Mouse (Mus musculus) embryo, embryonic 11.5 days (tissue): Measurements from ENCODE around the gene Ywhag.

Experiments
- DNase-seq: peaks from one replicate; pipeline ENCODE4 v3.0.0-alpha.2; 2012; ENCODE audit warnings: low read depth, low spot score

Gene Ywhag

GRCm38 (mm10) chr5:135951660-135952059, 17.2 kb upstream of the Ywhag start:
- no peak for DNase-seq

GRCm38 (mm10) chr5:135950710-135951412, 16.4 kb upstream of the Ywhag start:
- no peak for DNase-seq

- DNase-seq, result no peak
Measured at GRCm38 (mm10) chr5:135946621-135947020, 12.2 kb upstream of the Ywhag start.

GRCm38 (mm10) chr5:135945916-135946408, 11.5 kb upstream of the Ywhag start:
- no peak for DNase-seq

GRCm38 (mm10) chr5:135942710-135943109, 8.3 kb upstream of the Ywhag start:
- DNase-seq, result no peak

DNA sequence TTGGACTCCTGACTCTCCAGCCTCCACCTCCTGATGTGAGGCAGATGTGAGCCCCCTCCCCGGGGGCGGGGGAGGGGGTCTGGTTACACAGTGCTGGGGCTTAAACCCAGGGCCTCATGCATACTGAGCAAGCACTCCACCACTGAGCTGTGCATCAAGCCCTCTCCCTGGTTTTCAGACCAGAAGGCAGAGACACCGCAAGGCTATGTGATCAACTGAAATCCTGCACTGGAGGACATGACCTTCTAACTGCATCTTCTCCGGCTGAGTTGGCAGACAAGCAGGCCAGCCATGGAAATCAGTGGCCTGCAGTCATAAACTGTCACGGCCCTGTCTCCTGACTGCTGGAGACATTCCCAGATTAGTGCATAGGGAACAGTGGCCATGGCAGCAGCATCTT, 6.2 kb upstream of the Ywhag start:
- no peak for DNase-seq

GRCm38 (mm10) chr5:135935641-135936190, 1.3 kb upstream of the Ywhag start:
- DNase-seq, result no peak

GRCm38 (mm10) chr5:135935176-135935523, 734 bp upstream of the Ywhag start:
- no peak for DNase-seq

DNA sequence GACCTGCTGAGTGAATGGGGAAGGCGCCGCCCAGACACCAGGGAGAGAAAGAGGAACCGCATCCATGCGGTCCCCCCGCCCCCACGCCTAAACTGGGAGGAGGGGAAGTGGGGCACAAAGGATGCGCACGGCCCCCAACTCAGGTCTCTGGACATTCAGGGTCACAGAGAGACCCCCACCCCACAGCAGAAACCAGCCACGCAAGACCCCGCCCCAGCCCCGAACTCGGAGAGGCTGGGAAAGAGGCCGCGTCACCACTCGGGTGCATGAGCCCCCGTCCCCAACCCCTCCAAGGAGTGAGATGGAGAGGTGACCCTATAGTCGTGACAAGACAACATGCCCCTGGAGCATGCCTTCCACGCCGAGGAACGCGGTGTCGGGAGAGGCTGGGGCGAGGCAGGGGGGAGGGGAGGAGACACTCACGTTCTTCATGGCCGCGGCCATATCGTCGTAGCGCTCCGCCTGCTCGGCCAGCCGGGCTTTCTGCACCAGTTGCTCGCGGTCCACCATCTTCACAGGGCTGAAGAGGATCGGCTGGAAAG, 445 bp downstream of the Ywhag start:
- peak; percentile 40 for DNase-seq

DNA sequence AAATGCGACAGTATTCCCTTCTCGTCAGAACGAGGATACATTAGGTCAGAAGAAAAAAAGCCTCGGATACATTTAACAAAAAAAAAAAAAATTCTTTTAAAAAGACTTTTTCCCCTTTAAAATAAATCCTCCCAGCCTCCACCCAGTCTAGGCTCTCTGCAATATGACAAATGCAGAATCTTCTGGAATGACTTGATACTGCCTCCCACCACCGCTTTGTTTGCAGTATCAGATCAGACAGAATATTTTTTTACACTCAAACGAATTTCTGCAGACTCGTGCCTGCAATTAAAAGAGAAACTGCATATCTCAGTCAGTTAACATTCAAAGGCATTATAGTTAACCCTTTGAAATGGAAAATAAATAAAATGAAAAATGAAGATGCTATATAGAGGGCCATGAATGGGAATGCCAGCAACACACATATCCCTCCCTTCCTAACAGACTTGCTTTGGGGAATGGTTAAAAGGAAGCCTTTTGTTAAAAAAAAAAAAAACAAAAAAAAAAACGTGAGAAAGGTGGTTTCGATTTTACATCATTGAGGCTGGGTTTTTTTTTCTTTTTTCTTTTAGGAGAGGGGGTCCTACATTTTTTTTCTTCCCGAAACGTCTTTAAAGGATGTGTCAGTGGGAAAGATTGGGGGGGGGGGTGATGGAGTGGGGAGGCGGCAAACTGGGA, 1.1 kb downstream of the Ywhag start:
- DNase-seq, result no peak

DNA sequence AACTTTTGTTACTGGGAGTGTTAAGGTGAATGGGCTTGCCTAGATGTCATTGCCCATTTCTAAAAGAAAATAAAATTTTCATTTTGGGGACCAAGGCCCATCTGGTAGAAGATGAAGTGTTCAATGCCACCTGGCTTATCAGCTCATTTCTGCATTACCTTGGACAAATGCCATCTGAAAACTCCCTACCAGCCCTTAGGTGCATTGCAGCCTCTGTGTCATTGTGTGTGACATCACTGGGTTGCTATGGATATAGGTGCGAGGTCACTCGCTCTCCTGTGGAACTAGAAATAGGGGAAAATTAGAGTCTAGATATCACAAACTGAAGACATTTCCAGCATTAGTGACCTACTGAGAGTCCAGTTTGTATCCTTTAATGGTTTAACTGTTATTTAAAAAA, 2.1 kb downstream of the Ywhag start:
- DNase-seq, result no peak

GRCm38 (mm10) chr5:135931526-135931925, 2.9 kb downstream of the Ywhag start:
- no peak for DNase-seq

DNA sequence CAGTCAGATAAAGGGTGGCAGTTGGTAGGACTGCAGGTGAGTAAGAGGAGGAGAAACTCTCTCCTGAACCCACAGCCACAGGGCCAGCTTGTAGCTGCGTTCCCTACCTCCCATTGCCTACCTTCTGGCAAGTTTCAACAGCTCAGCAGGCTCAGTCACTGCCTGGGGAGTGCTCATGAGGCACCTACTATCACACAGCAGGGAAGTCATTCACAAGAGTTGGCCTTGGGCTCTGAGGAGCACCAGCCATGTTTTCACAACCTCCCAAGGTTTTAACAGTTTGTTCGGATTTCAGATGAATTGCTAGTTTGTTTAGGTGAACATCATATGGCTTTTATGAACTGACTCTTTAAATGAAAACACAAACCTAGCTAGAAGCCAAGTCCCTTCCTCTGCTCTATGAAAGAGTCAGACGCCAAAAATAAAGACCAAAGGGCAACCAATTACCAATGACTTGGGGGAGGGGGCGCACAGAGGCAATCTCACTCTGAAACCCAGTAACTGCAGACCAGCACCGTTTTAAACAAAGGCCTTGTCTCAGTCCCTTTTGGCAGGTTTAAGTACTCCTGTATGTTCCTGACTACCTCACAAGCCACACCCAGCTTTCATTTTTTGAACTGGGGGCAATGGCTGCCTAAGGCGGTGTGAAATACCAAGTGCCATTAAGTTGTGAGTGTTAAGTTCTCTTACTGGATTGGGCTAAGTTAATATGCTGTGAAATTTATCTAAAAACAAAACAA, 4.6 kb downstream of the Ywhag start:
- DNase-seq, result no peak

GRCm38 (mm10) chr5:135923901-135924300, 10.5 kb downstream of the Ywhag start:
- DNase-seq, result no peak

- DNase-seq, result no peak
Measured at GRCm38 (mm10) chr5:135919902-135920301, 14.5 kb downstream of the Ywhag start.

GRCm38 (mm10) chr5:135918593-135918992, 15.8 kb downstream of the Ywhag start:
- DNase-seq, result no peak

DNA sequence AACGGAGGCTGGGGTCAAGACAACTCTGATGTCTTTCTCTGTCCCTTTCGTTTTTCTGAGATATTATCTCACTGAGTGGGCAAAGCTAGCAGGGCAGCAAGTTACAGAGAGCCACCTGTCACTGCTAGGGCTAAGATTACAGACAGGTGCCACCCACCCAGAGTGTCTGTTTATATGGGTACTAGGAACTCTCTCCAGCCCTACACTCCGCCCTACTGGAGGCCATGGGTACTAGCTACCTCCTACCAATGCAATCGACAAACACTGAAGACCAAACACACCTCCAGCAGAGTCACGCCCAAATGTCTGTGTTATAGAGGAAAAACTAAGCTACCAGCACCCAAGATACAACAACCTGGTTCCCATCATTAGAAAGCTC, 16.4 kb downstream of the Ywhag start:
- no peak for DNase-seq

GRCm38 (mm10) chr5:135917327-135918058, 16.9 kb downstream of the Ywhag start:
- no peak for DNase-seq

GRCm38 (mm10) chr5:135916601-135917000, 17.8 kb downstream of the Ywhag start:
- DNase-seq, result no peak

GRCm38 (mm10) chr5:135916051-135916565, 18.3 kb downstream of the Ywhag start:
- no peak for DNase-seq

- no peak for DNase-seq
Measured at GRCm38 (mm10) chr5:135914156-135914555, 20.3 kb downstream of the Ywhag start.
